Mouse (Mus musculus) liver, postnatal 0 days (tissue): ENCODE data around the gene Irf2bpl.

Source experiments
- CTCF ChIP-seq: sonication (generic); IDR thresholded peaks from 2 replicates; pipeline ENCODE4 v1.5.1; 2016; ENCODE audit warnings: antibody characterized with exemption, low read depth
- EP300 ChIP-seq: IDR thresholded peaks from 2 replicates; pipeline ENCODE4 v1.6.1; 2016; ENCODE audit warnings: antibody characterized with exemption, low read depth, mild to moderate bottlenecking

- TF ChIP-seq CTCF = no peak
- TF ChIP-seq EP300 = no peak
Observed at GRCm38 (mm10) chr12:86918361-86918967, 33.9 kb upstream of the Irf2bpl start.
